Mouse (Mus musculus) heart, postnatal 0 days (tissue): ENCODE measurements at regions not wholly inside any gene's neighbourhood (a gene's known extent, or its start where the extent isn't known, plus 50 kb on each side); places are given as distances from the start of the nearest gene placed in this dataset.
A peak's percentile ranks its signal among the peaks of the same experiment; 100 is the strongest.
"Not testable (repeated sequence)": the region's sequence is repeated elsewhere in the genome, so short reads cannot be mapped to it uniquely, and the experiment has no call there.

Source experiments
- ATAC-seq: fragments of 200-750 bp; cut with Nextera tagmentation; 2 replicates; pipeline ENCODE4 v1.8.0; 2017; ENCODE audit warnings: low read depth, moderate number of reproducible peaks, moderate library complexity; ENCODE audit not compliant: insufficient read depth
- DNase-seq: peaks from one replicate; pipeline ENCODE4 v3.0.0-alpha.2; 2016; ENCODE audit warnings: low spot score
- H3K27ac ChIP-seq: fragments of 300-500 bp; sonication (generic); 2 replicates; pipeline ENCODE4 v1.5.1; 2014; ENCODE audit warnings: low read depth, mild to moderate bottlenecking
- H3K27me3 ChIP-seq: fragments of 300-500 bp; sonication (generic); 2 replicates; pipeline ENCODE4 v1.6.1; 2014; ENCODE audit warnings: low read length, mixed read lengths; ENCODE audit not compliant: control insufficient read depth, insufficient read depth
- H3K36me3 ChIP-seq: fragments of 300-500 bp; sonication (generic); replicated peaks from 2 replicates; pipeline ENCODE4 v1.6.1; 2014; ENCODE audit warnings: low read length, mixed read lengths; ENCODE audit not compliant: control insufficient read depth, insufficient read depth
- H3K4me1 ChIP-seq: fragments of 300-500 bp; sonication (generic); 2 replicates; pipeline ENCODE4 v1.6.1; 2014; ENCODE audit warnings: antibody characterized with exemption; ENCODE audit not compliant: control insufficient read depth, insufficient read depth
- H3K4me2 ChIP-seq: fragments of 300-500 bp; sonication (generic); 2 replicates; pipeline ENCODE4 v1.6.1; 2014; ENCODE audit warnings: low read depth, mild to moderate bottlenecking, low read length, moderate library complexity
- H3K4me3 ChIP-seq: fragments of 300-500 bp; sonication (generic); 2 replicates; pipeline ENCODE4 v1.5.1; 2014; ENCODE audit warnings: low read depth, low read length
- H3K9ac ChIP-seq: fragments of 300-500 bp; sonication (generic); replicated peaks from 2 replicates; pipeline ENCODE4 v1.6.1; 2014; ENCODE audit warnings: low read depth, low read length, mixed read lengths
- H3K9me3 ChIP-seq: fragments of 300-500 bp; sonication (generic); replicated peaks from 2 replicates; pipeline ENCODE4 v1.6.1; 2016; ENCODE audit warnings: low read length; ENCODE audit not compliant: control insufficient read depth
- CTCF ChIP-seq: IDR thresholded peaks from 2 replicates; pipeline ENCODE4 v1.5.1; 2016; ENCODE audit warnings: antibody characterized with exemption, control low read depth, low read depth
- EP300 ChIP-seq: IDR thresholded peaks from 2 replicates; pipeline ENCODE4 v1.6.1; 2016; ENCODE audit warnings: antibody characterized with exemption, low read depth
- WGBS: fragments of 180-500 bp; shearing (Covaris S2); extraction: QIAGEN DNeasy Blood & Tissue Kit; methylation state at CpG from one replicate; pipeline ENCODE4 v1.1.7; 2014; 5-methylcytosine and 5-hydroxymethylcytosine counted together

DNA sequence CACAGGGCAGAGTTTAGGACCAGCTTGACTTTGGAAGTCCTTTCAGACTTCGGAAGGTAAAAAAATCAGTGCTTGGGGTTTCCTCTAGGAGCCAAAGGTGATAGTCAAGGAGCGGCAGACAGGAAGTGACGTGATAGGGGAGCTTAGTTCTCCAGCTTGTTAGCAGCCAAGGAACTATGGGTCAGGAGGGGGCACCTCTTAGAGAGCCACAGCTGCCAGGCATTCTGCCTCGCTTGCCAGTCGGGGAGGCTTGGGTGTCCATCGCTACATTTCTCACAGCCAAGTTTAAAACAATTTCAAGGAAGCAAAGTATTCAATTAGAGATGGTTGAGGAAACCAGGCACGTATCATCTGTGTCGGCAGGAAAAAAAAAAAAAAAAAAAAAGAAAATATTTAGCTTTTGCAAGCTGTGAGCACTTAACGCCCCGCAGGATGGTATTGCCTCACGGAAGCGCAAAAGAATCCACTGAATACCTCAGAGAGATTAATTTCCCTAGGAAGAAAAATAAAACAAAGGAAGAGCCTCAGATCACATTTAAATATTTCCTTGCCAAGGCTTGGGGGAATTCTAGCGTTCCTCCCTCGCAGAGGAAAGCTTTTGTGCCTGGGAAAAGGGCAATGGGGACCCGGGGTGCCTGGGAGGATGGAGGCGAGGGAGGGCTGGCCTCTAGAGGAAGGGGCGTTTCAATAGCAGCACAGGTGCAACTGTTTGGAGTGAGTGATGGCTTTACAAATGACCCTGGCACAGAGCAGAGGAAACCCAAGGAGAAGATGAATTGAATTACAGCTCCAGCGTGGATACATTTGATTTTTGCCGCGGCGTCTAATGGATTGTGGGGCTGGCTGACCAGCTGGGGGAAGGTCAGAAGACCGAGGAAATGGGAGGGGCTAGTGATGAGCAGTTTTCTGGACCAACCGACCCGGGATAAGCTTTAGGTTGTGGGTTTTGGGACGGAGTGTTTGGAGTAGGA lies 261.1 kb upstream of the Nr5a2 start:
- no peak for TF ChIP-seq CTCF
- TF ChIP-seq EP300 = no peak

DNA sequence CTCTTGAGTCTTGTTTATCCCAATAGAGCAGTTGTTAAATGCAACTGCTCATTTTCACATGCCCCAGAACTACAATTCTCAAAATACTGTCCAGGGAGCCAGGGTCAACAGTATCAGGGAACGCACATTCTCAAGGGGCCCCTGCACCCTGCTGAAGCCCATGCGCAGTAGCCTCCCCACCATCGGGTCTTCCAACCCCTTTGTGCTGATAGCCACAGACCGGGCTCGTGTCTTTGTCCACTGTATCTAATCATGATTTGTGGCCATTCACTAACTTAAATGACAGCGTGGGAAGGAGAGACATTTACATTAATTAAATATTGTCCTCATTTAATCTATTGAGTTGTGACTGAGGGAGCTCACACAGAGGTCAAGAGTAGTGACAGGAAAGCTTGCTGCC lies 260.0 kb upstream of the Nr5a2 start:
- WGBS = 76% methylated on average over 6 of the region's 6 CpGs
- no peak overlapping the region for H3K27ac ChIP-seq
- ATAC-seq = no peak
- no peaks in the 10 kb centered on the region for H3K9me3 ChIP-seq
- peaks cover 5% of the 10 kb centered on the region for H3K4me1 ChIP-seq
- DNase-seq = no peak
- no peak for TF ChIP-seq EP300
- TF ChIP-seq CTCF = no peak
- no peak overlapping the region for H3K4me3 ChIP-seq
- no peak overlapping the region for H3K4me2 ChIP-seq
- H3K27me3 ChIP-seq = peaks cover 7% of the 10 kb centered on the region; the same call in 1 of the 2 replicates
- H3K9ac ChIP-seq = no peak overlapping the region
- H3K36me3 ChIP-seq = no peaks in the 10 kb centered on the region

More for the DNA sequence above, 261.1 kb upstream of the Nr5a2 start:
- H3K27ac ChIP-seq = no peak overlapping the region
- no peaks in the 10 kb centered on the region for H3K36me3 ChIP-seq
- H3K9me3 ChIP-seq = no peaks in the 10 kb centered on the region
- peaks cover 5% of the 10 kb centered on the region for H3K4me1 ChIP-seq
- ATAC-seq (no peak), DNase-seq (no peak)
- 14% methylated on average over 25 of the region's 25 CpGs for WGBS
- peak overlapping the region; percentile 39 for H3K4me3 ChIP-seq
- peak overlapping the region; percentile 63 for H3K4me2 ChIP-seq
- peaks cover 7% of the 10 kb centered on the region; the same call in 1 of the 2 replicates for H3K27me3 ChIP-seq
- no peak overlapping the region for H3K9ac ChIP-seq

GRCm38 (mm10) chr1:137218611-137219010 lies 258.4 kb upstream of the Nr5a2 start:
- WGBS = 78% methylated on average over 11 of the region's 11 CpGs
- ATAC-seq (no peak), DNase-seq (no peak)
- Histone ChIP-seq H3K27me3 (peaks cover 1% of the 10 kb centered on the region; the same call in 1 of the 2 replicates), H3K27ac (no peak overlapping the region), H3K4me2 (no peak overlapping the region), H3K36me3 (no peaks in the 10 kb centered on the region), H3K4me1 (peaks cover 5% of the 10 kb centered on the region), H3K4me3 (no peak overlapping the region), H3K9me3 (no peaks in the 10 kb centered on the region), H3K9ac (no peak overlapping the region)
- TF ChIP-seq EP300 (no peak), CTCF (no peak)

DNA sequence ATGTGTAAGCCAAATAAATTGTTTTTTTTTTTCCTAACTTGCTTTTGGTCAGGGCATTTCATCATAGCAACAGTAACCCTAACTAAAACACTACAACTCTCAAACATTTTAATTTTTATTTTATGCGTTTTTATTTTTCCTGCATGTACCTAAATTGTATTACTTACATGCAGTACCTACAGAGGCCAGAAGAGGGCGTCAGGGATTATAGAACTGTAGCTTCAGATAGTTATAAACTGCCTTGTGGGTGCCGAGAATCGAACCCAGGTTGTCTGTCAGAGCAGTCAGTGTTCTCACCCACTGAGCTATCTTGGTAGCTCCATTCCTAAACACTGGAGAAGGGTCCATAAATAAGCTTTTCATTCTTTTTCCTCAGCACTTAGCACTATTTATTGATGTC lies 257.8 kb upstream of the Nr5a2 start:
- Histone ChIP-seq H3K9me3 (no peaks in the 10 kb centered on the region), H3K9ac (no peak overlapping the region), H3K36me3 (no peaks in the 10 kb centered on the region), H3K4me2 (no peak overlapping the region), H3K27ac (no peak overlapping the region), H3K4me3 (no peak overlapping the region), H3K27me3 (no peaks in the 10 kb centered on the region), H3K4me1 (peaks cover 5% of the 10 kb centered on the region)
- ATAC-seq = no peak
- TF ChIP-seq EP300 (no peak), CTCF (no peak)
- WGBS = 68% methylated on average over 4 of the region's 4 CpGs
- DNase-seq = no peak

GRCm38 (mm10) chr1:137217206-137217605 lies 257.0 kb upstream of the Nr5a2 start:
- H3K9ac ChIP-seq = no peak overlapping the region
- no peak overlapping the region for H3K27ac ChIP-seq
- H3K4me3 ChIP-seq = no peak overlapping the region
- ATAC-seq = no peak
- no peaks in the 10 kb centered on the region for H3K9me3 ChIP-seq
- H3K36me3 ChIP-seq = no peaks in the 10 kb centered on the region
- WGBS = 92% methylated on average over 5 of the region's 5 CpGs
- H3K4me2 ChIP-seq = no peak overlapping the region
- H3K4me1 ChIP-seq = no peaks in the 10 kb centered on the region
- no peak for TF ChIP-seq CTCF
- no peak for TF ChIP-seq EP300
- DNase-seq = no peak
- no peaks in the 10 kb centered on the region for H3K27me3 ChIP-seq

GRCm38 (mm10) chr1:137214328-137214727 lies 254.1 kb upstream of the Nr5a2 start:
- not testable (repeated sequence) for ATAC-seq, H3K9ac ChIP-seq
- WGBS = 27% methylated on average over 1 of the region's 1 CpGs

More at GRCm38 (mm10) chr1:137214328-137214727, 254.1 kb upstream of the Nr5a2 start:
- H3K4me3 ChIP-seq, H3K36me3 ChIP-seq, H3K27me3 ChIP-seq, H3K9me3 ChIP-seq, H3K4me2 ChIP-seq, DNase-seq, H3K4me1 ChIP-seq, H3K27ac ChIP-seq: not testable (repeated sequence)
